Mouse (Mus musculus) thymus, adult 2 months (tissue): ENCODE data around the gene Slc51a.

ENCODE experiments used
- CTCF ChIP-seq: fragments of 200-500 bp; IDR thresholded peaks from 2 replicates; pipeline ENCODE4 v1.5.1; 2012; ENCODE audit warnings: mild to moderate bottlenecking, control low read depth, low read length, moderate library complexity, borderline replicate concordance; ENCODE audit not compliant: control insufficient read depth, poor library complexity, insufficient read depth; ENCODE audit errors: extremely low read depth
- POLR2A ChIP-seq: fragments of 200-500 bp; IDR thresholded peaks from 2 replicates; pipeline ENCODE4 v1.6.1; 2012; ENCODE audit warnings: mild to moderate bottlenecking, low read length, control low read depth, moderate library complexity; ENCODE audit not compliant: control insufficient read depth, poor library complexity, insufficient read depth; ENCODE audit errors: extremely low read depth

GRCm38 (mm10) chr16:32437266-32437665 is 50.4 kb downstream of the Slc51a start:
- TF ChIP-seq CTCF (no peak), POLR2A (no peak)
